Comparison of ENCODE assay signal across 8 mouse cellular contexts in genomic region chr5:123683377-123684220, GRCm38 (mm10). TPM values are rescaled to one million over a fixed set of nuclear protein-coding genes. Genes with fewer than 3 reads are reported as not detected.
DNase-seq lines count a peak whose midpoint lies in the region; ATAC-seq and TF ChIP-seq lines count a peak whose summit lies in the region.

No protein-coding gene starts in this region.

- ATAC-seq in liver, embryonic 16.5 days (ENCODE audit: low read depth) = peak; percentile 70
- peak; percentile 60 for ATAC-seq in neural tube, embryonic 12.5 days (ENCODE audit: low FRiP score, low read depth)

- peak overlapping the region; percentile 91 for H3K27ac ChIP-seq in kidney, adult 2 months (ENCODE audit: insufficient read depth, low read depth, low read length)
- peak overlapping the region; percentile 69 for H3K27ac ChIP-seq in liver, embryonic 16.5 days (ENCODE audit: low read length)
- H3K27ac ChIP-seq in neural tube, embryonic 12.5 days = peak overlapping the region; percentile 99

- no peaks in the 10 kb centered on the region for H3K9me3 ChIP-seq in liver, embryonic 16.5 days (replicated peaks; ENCODE audit: control insufficient read depth, low read length)
- H3K9me3 ChIP-seq in neural tube, embryonic 12.5 days = no peaks in the 10 kb centered on the region

- H3ac ChIP-seq in C2C12 (ENCODE audit: control insufficient read depth, insufficient read length, low read depth) = peak overlapping the region; percentile 69

- peak overlapping the region; percentile 81 for H3K9ac ChIP-seq in liver, embryonic 16.5 days (ENCODE audit: low read depth, low read length)
- peak overlapping the region; percentile 100 for H3K9ac ChIP-seq in neural tube, embryonic 12.5 days

- H3K79me3 ChIP-seq in C2C12 (ENCODE audit: low read depth) = peaks cover 32% of the 10 kb centered on the region

- no peaks in the 10 kb centered on the region for H3K27me3 ChIP-seq in C2C12 (ENCODE audit: control insufficient read depth, insufficient read depth, insufficient read length)
- no peaks in the 10 kb centered on the region for H3K27me3 ChIP-seq in kidney, adult 2 months (replicated peaks; ENCODE audit: control insufficient read depth, insufficient read depth, low read length)
- H3K27me3 ChIP-seq in liver, embryonic 16.5 days (ENCODE audit: control insufficient read depth, insufficient read depth, low read depth, low read length) = peaks cover 5% of the 10 kb centered on the region
- no peaks in the 10 kb centered on the region for H3K27me3 ChIP-seq in neural tube, embryonic 12.5 days (replicated peaks)

- H3K79me2 ChIP-seq in C2C12 (ENCODE audit: control insufficient read depth, insufficient read depth) = peaks cover 41% of the 10 kb centered on the region

- under 1% methylated on average over 88 of the region's 92 CpGs for WGBS in kidney, adult 2 months
- under 1% methylated on average over 84 of the region's 92 CpGs for WGBS in liver, embryonic 16.5 days (ENCODE audit: insufficient replicate concordance)
- WGBS in neural tube, embryonic 12.5 days = under 1% methylated on average over 90 of the region's 92 CpGs

- DNase-seq in adrenal gland, adult 8-10 months = peak; percentile 25
- peak; percentile 77 for DNase-seq in embryo, embryonic 11 days
- peak; percentile 64 to 82 for DNase-seq in heart, adult 18-20 months
- peak; percentile 66 for DNase-seq in kidney, adult 2 months
- DNase-seq in testis, postnatal 14 days (ENCODE audit: low spot score) = peak; percentile 76

- no peak for TF ChIP-seq POLR2A in kidney, adult 2 months (IDR thresholded peaks at IDR 0.05; ENCODE audit: low read depth, low read length)

- no peaks in the 10 kb centered on the region for H3K36me3 ChIP-seq in C2C12 (ENCODE audit: control insufficient read depth, insufficient read depth)
- no peaks in the 10 kb centered on the region for H3K36me3 ChIP-seq in kidney, adult 2 months (ENCODE audit: control insufficient read depth, insufficient read depth, low read length)
- no peaks in the 10 kb centered on the region for H3K36me3 ChIP-seq in liver, embryonic 16.5 days (ENCODE audit: control insufficient read depth, insufficient read depth)
- no peaks in the 10 kb centered on the region for H3K36me3 ChIP-seq in neural tube, embryonic 12.5 days

- peak overlapping the region; percentile 93 for H3K4me2 ChIP-seq in liver, embryonic 16.5 days (ENCODE audit: low read depth, low read length)
- H3K4me2 ChIP-seq in neural tube, embryonic 12.5 days (replicated peaks) = peak overlapping the region; percentile 75

- peaks cover 19% of the 10 kb centered on the region; the same call in 1 of the 2 replicates for H3K4me1 ChIP-seq in kidney, adult 2 months (ENCODE audit: control insufficient read depth, insufficient read depth, low read length)
- H3K4me1 ChIP-seq in liver, embryonic 16.5 days (ENCODE audit: control insufficient read depth, low read depth, low read length) = peaks cover 22% of the 10 kb centered on the region
- H3K4me1 ChIP-seq in neural tube, embryonic 12.5 days = peaks cover 18% of the 10 kb centered on the region

- H3K4me3 ChIP-seq in C2C12 (ENCODE audit: insufficient read depth, poor library complexity, severe bottlenecking) = peak overlapping the region; percentile 75
- peak overlapping the region; percentile 94 for H3K4me3 ChIP-seq in kidney, adult 2 months (ENCODE audit: insufficient read depth, low read depth, low read length)
- H3K4me3 ChIP-seq in liver, embryonic 16.5 days (ENCODE audit: low read depth, low read length) = peak overlapping the region; percentile 81
- H3K4me3 ChIP-seq in neural tube, embryonic 12.5 days = peak overlapping the region; percentile 98

- TF ChIP-seq CTCF in C2C12 (IDR thresholded peaks at IDR 0.05; ENCODE audit: control insufficient read depth, insufficient read depth, insufficient read length) = no peak
- TF ChIP-seq CTCF in kidney, adult 2 months (conservative IDR thresholded peaks at IDR 0.05; ENCODE audit: insufficient read depth, insufficient read length, low read depth, low read length) = no peak

TF ChIP-seq in C2C12, 6 proteins besides CTCF, POLR2A, EP300 and RAD21:
- TF ChIP-seq FOSL1 (IDR thresholded peaks at IDR 0.05; ENCODE audit: insufficient read depth, low read length, poor library complexity, severe bottlenecking) = no peak
- TF ChIP-seq MYOD1 (IDR thresholded peaks at IDR 0.05; ENCODE audit: control insufficient read depth, insufficient read length, low read depth) = no peak
- TF ChIP-seq USF1 (IDR thresholded peaks at IDR 0.05; ENCODE audit: low read depth) = no peak
- no peak for TF ChIP-seq MYOG (IDR thresholded peaks at IDR 0.05; ENCODE audit: control insufficient read depth, extremely low read depth, insufficient read length)
- no peak for TF ChIP-seq CEBPB (IDR thresholded peaks at IDR 0.05; ENCODE audit: low read depth)
- TF ChIP-seq MAX (IDR thresholded peaks at IDR 0.05) = no peak

RNA-seq across cellular contexts. Expression of gene Clip1, which starts 0.8 kb away (rescaled TPM):
- polyA plus RNA-seq in C2C12 (2012; fragmentation: generic; extraction: Trizol) = 12.7 TPM
- 100 to 1,000 TPM in 2 of 4 experiments, 10 to 100 TPM in 2; 77.6 to 145 (median 103) TPM for total RNA-seq in adrenal gland, adult 8-10 months (2022)
- 100 to 1,000 TPM; 173 to 179 TPM for total RNA-seq in heart, adult 18-20 months (2021)
- polyA plus RNA-seq in kidney, adult 2 months (2012; rRNA removed) = 19.0 and 24.4 TPM in 2 replicates
- polyA plus RNA-seq in liver, embryonic 16.5 days (2015; fragmentation: Nextera tagmentation; extraction: Ambion mirVana) = 10.7 and 11.0 TPM in 2 replicates
- 64.6 and 66.1 TPM in 2 replicates for polyA plus RNA-seq in neural tube, embryonic 12.5 days (2016; fragmentation: Nextera tagmentation; extraction: Ambion mirVana)

RNA-seq across cellular contexts. Expression of gene Zcchc8, which starts 37.3 kb away (rescaled TPM):
- polyA plus RNA-seq in C2C12 (2012; fragmentation: generic; extraction: Trizol) = 16.7 TPM
- total RNA-seq in adrenal gland, adult 8-10 months (2022) = 10 to 100 TPM; 42.1 to 54.0 (median 45.7) TPM
- 10 to 100 TPM; 17.3 to 22.0 TPM for total RNA-seq in heart, adult 18-20 months (2021)
- polyA plus RNA-seq in kidney, adult 2 months (2012; rRNA removed) = 24.3 and 26.1 TPM in 2 replicates
- 27.0 and 27.7 TPM in 2 replicates for polyA plus RNA-seq in liver, embryonic 16.5 days (2015; fragmentation: Nextera tagmentation; extraction: Ambion mirVana)
- polyA plus RNA-seq in neural tube, embryonic 12.5 days (2016; fragmentation: Nextera tagmentation; extraction: Ambion mirVana) = 89.3 and 96.6 TPM in 2 replicates

Comparison
In these comparisons a context has a peak if more than half of its experiments do, and no peak if none do; other contexts are left out.
1. Peak in every context shown above with its lines: DNase-seq, ATAC-seq, H3K4me3 ChIP-seq and H3K27ac ChIP-seq.
2. DNase-seq: peak in every context shown above with its lines; median percentile 77 in embryo, embryonic 11 days; 76 in testis, postnatal 14 days; 73 in heart, adult 18-20 months; 66 in kidney, adult 2 months; 25 in adrenal gland, adult 8-10 months.